Mouse (Mus musculus): Measurements from ENCODE around the gene Igfbp7. TPM values are rescaled to one million over a fixed set of nuclear protein-coding genes. Genes with fewer than 3 reads are reported as not detected.
"Not testable (repeated sequence)": the region's sequence is repeated elsewhere in the genome, so short reads cannot be mapped to it uniquely, and the experiment has no call there.

The Igfbp7 gene
- total RNA-seq (2015) (0.96 and 1.5 TPM in 2 replicates), total RNA-seq (2017) (0.44 and 0.79 TPM in 2 replicates)

GRCm38 (mm10) chr5:77407341-77408298 lies at the start of gene Igfbp7:
Igfbp7 (minus strand) TSS chr5:77408041.
- ATAC-seq (replicated peaks; ENCODE audit: poor library complexity), result peak; percentile 90

DNA sequence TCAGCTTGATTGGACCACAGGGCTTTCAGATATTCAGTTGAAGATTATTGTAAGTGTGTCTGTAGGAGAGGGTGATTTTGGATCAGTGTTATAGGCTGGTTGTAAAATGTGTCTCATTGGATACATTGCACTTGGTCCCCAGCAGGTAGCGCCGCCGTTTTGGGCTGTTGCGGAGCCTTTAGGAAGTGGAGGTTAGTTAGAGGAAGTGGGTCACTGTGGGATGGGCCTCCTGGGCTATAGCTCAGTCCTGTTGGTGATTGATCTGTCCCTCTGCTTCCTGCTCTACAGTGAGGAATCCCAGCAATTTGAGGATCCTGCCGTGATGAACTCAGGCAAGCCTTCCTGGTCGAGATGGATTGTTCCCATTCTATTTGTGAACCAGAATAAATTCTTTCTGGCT lies 44.3 kb upstream of the Igfbp7 start:
- ATAC-seq (replicated peaks; ENCODE audit: poor library complexity), result peak; percentile 65

DNA sequence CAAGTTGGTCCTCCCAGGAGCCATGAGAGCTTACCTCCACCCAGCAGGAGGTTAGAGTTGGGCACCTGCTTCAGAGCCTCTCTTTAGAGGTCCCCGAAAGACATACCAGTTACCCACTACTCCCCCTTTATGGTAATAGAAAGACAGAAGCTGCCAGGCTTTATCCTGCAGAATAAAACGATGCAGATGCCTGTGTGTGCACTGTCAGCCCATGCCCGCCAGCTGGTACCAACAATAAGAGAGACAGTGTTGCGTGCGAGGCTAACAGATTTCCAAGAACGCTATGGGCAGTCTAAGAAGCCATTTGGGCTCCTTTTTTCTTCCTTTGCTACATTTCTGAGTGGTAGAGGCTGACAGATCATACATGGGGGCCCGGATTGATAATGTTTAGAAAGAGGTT lies 41.7 kb upstream of the Igfbp7 start:
- ATAC-seq (replicated peaks; ENCODE audit: poor library complexity), result no peak

DNA sequence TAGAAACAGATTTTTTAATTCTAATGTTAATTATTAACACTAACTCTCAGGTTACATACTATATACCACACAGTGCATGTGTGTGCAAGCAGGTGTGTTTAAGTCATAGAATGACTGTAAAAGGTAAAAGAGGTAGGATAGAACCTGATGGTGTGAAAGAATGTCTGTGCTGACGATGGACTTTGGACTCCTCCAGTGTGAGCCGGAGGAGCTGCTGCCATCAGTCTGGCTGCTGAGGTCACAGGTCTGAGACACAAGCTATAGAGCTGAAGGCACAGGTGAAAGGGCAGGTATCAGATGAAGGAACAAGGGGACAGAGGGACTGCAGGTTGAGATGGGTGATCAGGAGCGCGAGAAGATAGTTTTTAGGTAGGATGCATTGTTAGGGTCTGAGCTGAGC lies 37.6 kb upstream of the Igfbp7 start:
- ATAC-seq (replicated peaks; ENCODE audit: poor library complexity), result no peak

GRCm38 (mm10) chr5:77443889-77444573 lies 36.2 kb upstream of the Igfbp7 start:
- ATAC-seq (replicated peaks; ENCODE audit: poor library complexity), result 0 out of 2 replicates have a peak, but pooled peaks have one; percentile 23

DNA sequence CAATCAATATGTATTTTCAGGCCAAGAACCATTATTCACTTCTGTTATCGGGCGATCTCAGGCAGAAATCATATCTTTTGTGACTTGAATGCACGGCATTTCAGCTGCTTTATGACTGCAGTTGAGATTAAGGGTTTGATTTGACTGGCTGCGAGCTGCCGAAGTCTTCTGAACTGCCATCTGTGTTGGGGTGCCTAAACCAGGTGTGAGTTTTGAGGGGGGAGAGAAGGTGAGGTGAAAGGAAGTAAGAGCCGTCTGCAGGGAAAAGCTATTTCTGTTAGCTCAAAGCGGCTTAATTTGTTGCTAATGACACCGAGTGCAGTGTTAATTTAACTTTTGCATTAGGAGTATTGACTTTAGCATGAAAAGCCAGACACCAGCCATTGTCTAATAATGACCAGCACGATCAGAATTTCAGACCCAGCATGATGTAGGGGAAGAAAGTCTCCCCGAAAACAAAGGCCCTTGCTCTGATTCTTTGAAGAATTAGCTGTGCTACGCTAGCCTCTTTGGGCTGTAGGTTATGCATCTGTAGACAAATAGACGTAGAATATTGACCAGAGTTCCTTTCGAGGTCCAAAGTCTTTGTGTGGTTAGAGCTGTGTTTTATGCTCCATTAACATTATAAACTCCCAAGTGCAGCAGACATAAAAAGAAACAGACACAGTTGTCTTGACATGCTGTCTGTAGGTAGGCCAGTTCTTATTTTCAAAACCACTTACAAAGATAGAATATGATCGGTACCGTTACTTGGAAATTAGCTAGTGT lies 35.2 kb upstream of the Igfbp7 start:
- no peak for ATAC-seq (replicated peaks; ENCODE audit: poor library complexity)

DNA sequence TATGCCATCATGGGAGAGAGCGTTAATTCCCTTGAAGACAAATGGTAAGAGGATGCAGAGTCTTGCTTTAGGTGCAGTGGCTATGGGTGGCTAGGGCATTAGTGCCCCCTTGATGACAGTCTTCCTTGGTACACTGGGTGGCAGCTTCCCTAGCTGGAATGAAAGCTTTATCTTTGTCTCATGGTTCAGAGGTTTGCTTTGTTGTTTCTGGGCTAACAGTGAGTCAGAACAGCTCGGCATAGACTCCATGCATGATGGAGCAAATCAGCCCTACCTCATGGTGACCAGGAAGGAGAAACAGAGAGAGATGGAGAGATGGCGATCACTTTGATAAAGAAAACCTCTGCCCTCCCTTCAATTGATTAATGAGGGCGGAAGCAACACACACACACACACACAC lies 28.5 kb upstream of the Igfbp7 start:
- ATAC-seq (replicated peaks; ENCODE audit: poor library complexity), result no peak

GRCm38 (mm10) chr5:77434060-77434459 lies 26.2 kb upstream of the Igfbp7 start:
- no peak for ATAC-seq (replicated peaks; ENCODE audit: poor library complexity)

- ATAC-seq (replicated peaks; ENCODE audit: poor library complexity), result no peak
Observed at GRCm38 (mm10) chr5:77433561-77433960, 25.7 kb upstream of the Igfbp7 start.

GRCm38 (mm10) chr5:77433119-77433518 lies 25.3 kb upstream of the Igfbp7 start:
- ATAC-seq (replicated peaks; ENCODE audit: poor library complexity), result no peak

DNA sequence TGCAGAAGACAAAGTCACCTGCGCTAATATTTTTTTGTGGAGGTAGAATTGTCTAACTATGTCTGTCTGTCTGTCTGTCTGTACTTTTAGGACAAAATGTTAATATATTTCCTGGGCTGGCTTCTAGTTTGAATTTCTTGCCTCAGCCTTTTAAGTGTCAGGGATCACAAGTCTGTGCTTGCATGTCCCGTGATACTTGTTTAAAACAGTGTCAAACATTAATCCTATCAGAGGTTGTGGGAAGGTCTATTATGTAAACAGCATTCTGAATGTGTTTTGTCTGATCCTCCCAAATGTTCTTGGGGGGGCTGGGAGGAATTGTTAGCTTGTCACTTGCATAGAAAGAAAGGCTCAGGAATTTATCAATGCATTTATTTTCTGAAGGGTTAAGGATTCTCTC lies 24.6 kb upstream of the Igfbp7 start:
- ATAC-seq (replicated peaks; ENCODE audit: poor library complexity), result no peak

GRCm38 (mm10) chr5:77431068-77431467 lies 23.2 kb upstream of the Igfbp7 start:
- ATAC-seq (replicated peaks; ENCODE audit: poor library complexity), result no peak

- no peak for ATAC-seq (replicated peaks; ENCODE audit: poor library complexity)
Observed at GRCm38 (mm10) chr5:77430471-77430870, 22.6 kb upstream of the Igfbp7 start.

- no peak for ATAC-seq (replicated peaks; ENCODE audit: poor library complexity)
Observed at GRCm38 (mm10) chr5:77430049-77430448, 22.2 kb upstream of the Igfbp7 start.

GRCm38 (mm10) chr5:77428526-77428925 lies 20.7 kb upstream of the Igfbp7 start:
- no peak for ATAC-seq (replicated peaks; ENCODE audit: poor library complexity)

DNA sequence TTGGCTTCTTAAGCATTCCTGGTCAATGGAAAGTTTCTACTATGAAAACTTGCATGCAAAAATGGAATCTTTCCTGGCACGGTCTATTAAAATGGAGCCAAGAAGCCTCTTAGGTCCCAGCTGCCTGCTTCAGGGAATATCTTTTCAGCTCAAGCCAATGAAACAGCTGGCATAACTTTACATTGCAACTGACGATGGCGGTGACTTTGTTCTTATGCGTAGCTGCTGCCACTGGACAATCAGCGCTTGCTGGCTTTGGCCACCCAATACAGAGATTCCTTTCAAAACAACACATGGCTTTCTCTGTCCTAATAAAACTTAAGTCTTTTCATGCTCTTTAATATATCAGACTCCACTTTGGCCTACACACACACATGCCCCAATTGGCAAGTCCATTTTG lies 20.1 kb upstream of the Igfbp7 start:
- ATAC-seq (replicated peaks; ENCODE audit: poor library complexity), result no peak

DNA sequence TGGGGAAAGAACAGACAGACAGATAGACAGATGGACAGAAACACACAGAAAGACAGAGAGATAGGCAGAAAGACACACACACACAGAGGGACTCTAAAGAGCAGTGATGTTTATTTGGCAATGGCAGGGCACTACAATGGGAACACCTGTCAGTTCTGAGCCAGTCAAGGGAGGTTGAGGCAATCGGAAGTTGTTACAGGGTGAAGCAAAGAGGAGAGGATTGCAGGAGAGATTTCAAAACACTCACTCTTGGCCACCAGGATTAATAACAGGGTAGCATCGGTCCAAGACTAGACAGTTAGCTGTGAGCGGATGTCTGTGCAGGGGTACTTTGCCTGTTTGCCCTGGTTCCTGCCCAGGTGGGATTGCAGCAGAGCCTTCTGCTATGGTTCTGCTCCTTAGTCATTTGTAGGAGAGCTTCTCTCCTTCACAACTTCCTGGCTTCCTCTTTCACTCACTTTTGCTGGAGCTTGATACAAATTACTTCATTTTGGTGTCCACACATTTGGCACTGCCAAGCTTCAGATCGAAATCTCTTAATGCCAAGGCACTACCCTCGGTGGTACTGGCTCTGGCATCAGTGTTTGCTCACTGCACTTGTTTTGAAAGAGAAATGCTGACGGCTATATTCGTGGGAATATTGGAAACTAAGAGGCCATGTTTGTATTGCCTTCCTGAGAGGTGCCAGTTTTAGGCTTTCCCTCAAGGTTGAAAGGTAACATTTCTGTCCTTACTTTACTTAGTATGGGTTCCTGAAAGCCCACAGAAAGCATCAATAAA lies 18.1 kb upstream of the Igfbp7 start:
- peak; percentile 65 for ATAC-seq (replicated peaks; ENCODE audit: poor library complexity)

- ATAC-seq (replicated peaks; ENCODE audit: poor library complexity), result not testable (repeated sequence)
Observed at GRCm38 (mm10) chr5:77419537-77419936, 11.7 kb upstream of the Igfbp7 start.

DNA sequence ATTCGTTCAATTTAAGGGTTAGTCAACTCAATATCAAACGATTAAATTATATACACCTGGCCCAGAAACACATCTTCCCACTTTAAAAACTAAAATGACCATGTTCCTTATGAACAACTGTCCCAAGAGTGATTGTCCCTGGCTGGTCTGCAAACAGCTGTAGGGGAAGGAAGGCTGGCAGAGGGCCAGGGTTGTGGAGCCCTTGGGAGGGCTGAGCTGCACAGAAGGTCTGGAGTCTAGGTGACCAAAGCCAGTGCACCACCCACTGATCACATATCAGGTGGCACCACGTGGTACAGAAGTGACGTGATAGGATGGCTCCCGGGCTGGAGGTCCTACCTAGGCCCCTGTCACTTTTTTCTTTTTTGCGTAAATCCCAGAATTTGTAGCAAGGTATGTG lies 8.2 kb upstream of the Igfbp7 start:
- no peak for ATAC-seq (replicated peaks; ENCODE audit: poor library complexity)

DNA sequence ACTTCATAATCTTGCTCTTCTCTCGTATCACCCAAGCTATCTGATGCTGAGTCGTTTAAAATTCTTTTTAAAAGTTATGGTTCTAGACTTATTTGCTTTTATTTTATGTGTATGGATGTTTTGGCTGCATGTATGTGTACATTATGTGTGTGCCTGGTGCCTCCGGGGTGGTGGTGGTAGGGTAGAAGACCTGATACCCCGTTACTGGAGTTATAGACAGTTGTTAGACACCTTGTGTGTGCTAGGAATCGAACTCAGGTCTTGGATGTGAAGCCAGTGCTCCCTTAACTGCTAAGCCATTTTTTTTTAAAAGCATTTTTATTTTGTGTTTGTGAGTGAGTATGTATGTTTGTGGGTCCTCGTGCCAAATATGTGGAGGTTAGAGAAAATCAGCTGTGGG lies 689 bp upstream of the Igfbp7 start:
- ATAC-seq (replicated peaks; ENCODE audit: poor library complexity), result no peak

All from megakaryocyte progenitor cell, adult 5-6 weeks (primary cell).